Mouse (Mus musculus) embryonic fibroblast, embryonic 13.5 days (primary cell): ENCODE measurements around the gene Blm. TPM values are rescaled to one million over a fixed set of nuclear protein-coding genes. Genes with fewer than 3 reads are reported as not detected.

Source experiments
- H3K27ac ChIP-seq: 2 replicates; pipeline ENCODE4 v1.5.1; 2012; ENCODE audit warnings: low read length, control low read depth, inconsistent platforms; ENCODE audit not compliant: insufficient read depth
- H3K4me1 ChIP-seq: 2 replicates; pipeline ENCODE4 v1.6.1; 2011; ENCODE audit warnings: low read length; ENCODE audit not compliant: control insufficient read depth, insufficient read depth
- H3K4me3 ChIP-seq: 2 replicates; pipeline ENCODE4 v1.5.1; 2011; ENCODE audit warnings: mild to moderate bottlenecking, control low read depth, low read length; ENCODE audit not compliant: insufficient read depth
- CTCF ChIP-seq: IDR thresholded peaks from 2 replicates; pipeline ENCODE4 v1.5.1; 2011; ENCODE audit warnings: mild to moderate bottlenecking, control low read depth, low read length, moderate library complexity, borderline replicate concordance; ENCODE audit not compliant: insufficient read depth
- POLR2A ChIP-seq: IDR thresholded peaks from 2 replicates; pipeline ENCODE4 v1.6.1; 2011; ENCODE audit warnings: low read depth, mild to moderate bottlenecking, control low read depth, low read length, moderate library complexity
- polyA plus RNA-seq: library from polyadenylated mRNA; stranded (reverse); fragments of >200 nt; gene quantifications from 2 replicates; pipeline ENCODE4 v1.2.4, GENCODE M21; 2011; ENCODE audit warnings: low read depth; ENCODE audit not compliant: missing spikeins, insufficient read length

Blm gene
- polyA plus RNA-seq, 1 experiment = 25.0 TPM

- Histone ChIP-seq H3K27ac (no peak overlapping the region), H3K4me3 (no peak overlapping the region), H3K4me1 (no peaks in the 10 kb centered on the region)
- TF ChIP-seq CTCF (no peak), POLR2A (no peak)
These were observed 38.3 kb downstream of the Blm start for GRCm38 (mm10) chr7:80496656-80497055.

DNA sequence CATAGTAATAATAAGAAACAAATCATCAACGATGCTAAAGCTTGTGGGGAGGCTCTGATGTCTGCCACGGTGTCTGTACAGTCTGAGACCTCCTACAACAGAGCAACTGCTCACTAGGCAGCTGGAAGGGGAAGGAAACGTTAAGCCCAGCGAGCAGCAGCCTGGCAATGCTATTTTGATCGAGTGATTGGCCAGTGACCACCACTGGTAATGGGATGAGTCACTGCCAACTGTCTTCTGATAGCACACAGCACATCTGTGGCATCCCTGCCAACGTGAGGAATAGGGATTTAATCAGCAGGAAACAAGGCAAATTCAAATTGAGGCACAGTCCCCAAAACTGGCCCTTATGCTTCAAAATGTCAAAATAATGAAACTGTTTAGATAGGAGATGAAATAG is 39.7 kb downstream of the Blm start:
- H3K4me3 ChIP-seq = no peak overlapping the region
- no peak for TF ChIP-seq POLR2A
- no peaks in the 10 kb centered on the region for H3K4me1 ChIP-seq
- H3K27ac ChIP-seq = no peak overlapping the region

- no peaks in the 10 kb centered on the region for H3K4me1 ChIP-seq
- TF ChIP-seq POLR2A = no peak
- no peak for TF ChIP-seq CTCF
These were observed 42.9 kb downstream of the Blm start for GRCm38 (mm10) chr7:80491995-80492394.

DNA sequence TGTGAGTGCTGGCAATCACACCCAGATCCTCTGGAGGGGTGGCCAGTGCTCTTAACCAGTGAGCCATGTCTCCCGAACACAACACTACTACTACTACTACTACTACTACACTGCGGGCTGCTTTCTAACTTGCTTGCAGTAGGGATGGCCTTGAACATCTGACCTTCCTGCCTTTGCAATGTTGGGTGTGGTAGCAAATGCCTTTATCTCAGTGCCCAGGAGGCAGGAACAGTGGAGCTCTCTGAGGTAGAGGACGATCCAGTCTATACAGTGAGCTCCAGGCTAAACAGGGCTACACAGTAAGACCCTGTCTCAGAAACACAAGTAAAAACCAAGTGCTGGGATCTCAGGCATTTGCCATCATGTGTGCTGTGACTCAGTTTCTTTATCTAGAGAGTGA is 43.8 kb downstream of the Blm start:
- TF ChIP-seq CTCF = no peak
- TF ChIP-seq POLR2A = no peak
- Histone ChIP-seq H3K4me3 (no peak overlapping the region), H3K4me1 (no peaks in the 10 kb centered on the region)

More at GRCm38 (mm10) chr7:80491995-80492394, 42.9 kb downstream of the Blm start:
- Histone ChIP-seq H3K27ac (no peak overlapping the region), H3K4me3 (no peak overlapping the region)

GRCm38 (mm10) chr7:80490351-80490750 is 44.6 kb downstream of the Blm start:
- Histone ChIP-seq H3K4me3 (no peak overlapping the region), H3K4me1 (no peaks in the 10 kb centered on the region), H3K27ac (no peak overlapping the region)
- TF ChIP-seq CTCF (no peak), POLR2A (no peak)

More for the DNA sequence above, 43.8 kb downstream of the Blm start:
- no peak overlapping the region for H3K27ac ChIP-seq

DNA sequence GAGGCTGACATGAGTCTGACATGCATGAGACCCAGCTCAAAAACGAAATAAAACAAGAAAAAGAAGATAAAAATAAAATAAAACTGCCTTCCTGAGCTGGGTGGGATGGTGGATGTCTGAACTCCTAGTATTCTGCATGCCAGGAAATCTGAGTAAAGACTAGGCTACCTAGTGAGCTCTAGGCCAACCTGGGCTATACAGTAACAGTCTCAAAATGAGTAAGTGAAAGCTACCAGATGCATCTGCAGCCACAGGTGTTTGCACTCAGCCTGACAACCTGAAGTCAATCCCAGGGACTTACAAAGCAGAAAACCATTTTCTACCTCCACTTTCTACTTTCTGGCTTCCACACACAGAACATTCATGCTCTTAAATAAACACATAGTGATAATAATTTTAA is 45.5 kb downstream of the Blm start:
- H3K4me1 ChIP-seq = no peaks in the 10 kb centered on the region
- H3K4me3 ChIP-seq = no peak overlapping the region
- H3K27ac ChIP-seq = no peak overlapping the region
- TF ChIP-seq POLR2A (no peak), CTCF (no peak)

- Histone ChIP-seq H3K4me1 (no peaks in the 10 kb centered on the region), H3K4me3 (no peak overlapping the region), H3K27ac (no peak overlapping the region)
- TF ChIP-seq CTCF (no peak), POLR2A (no peak)
These were observed 47.7 kb downstream of the Blm start for GRCm38 (mm10) chr7:80487239-80487638.

DNA sequence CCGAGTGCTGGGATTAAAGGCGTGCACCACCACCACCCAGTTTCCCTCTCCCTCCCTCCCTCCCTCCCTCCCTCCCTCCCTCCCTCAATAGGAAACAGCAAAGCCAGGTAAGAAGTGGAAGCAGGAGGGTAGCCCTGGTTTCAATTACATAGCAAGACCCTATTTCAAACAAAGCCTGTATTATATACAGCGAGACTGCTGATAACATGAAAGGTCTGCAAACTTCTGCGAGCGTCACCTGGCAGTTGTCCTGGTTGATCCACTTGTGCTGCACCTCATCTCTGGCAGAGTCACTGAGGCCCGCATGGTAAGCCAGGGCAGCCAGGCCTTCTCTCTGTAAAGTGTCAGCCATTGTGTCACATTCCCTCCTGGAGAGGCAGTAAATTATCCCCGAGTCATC is 54.8 kb downstream of the Blm start:
- TF ChIP-seq CTCF (no peak), POLR2A (no peak)
- no peak overlapping the region for H3K27ac ChIP-seq
- no peaks in the 10 kb centered on the region for H3K4me1 ChIP-seq
- no peak overlapping the region for H3K4me3 ChIP-seq

GRCm38 (mm10) chr7:80473837-80474236 is 61.1 kb downstream of the Blm start:
- H3K4me3 ChIP-seq = no peak overlapping the region
- H3K27ac ChIP-seq = peak overlapping the region; percentile 75
- H3K4me1 ChIP-seq = peaks cover 2% of the 10 kb centered on the region
- TF ChIP-seq POLR2A (no peak), CTCF (no peak)

DNA sequence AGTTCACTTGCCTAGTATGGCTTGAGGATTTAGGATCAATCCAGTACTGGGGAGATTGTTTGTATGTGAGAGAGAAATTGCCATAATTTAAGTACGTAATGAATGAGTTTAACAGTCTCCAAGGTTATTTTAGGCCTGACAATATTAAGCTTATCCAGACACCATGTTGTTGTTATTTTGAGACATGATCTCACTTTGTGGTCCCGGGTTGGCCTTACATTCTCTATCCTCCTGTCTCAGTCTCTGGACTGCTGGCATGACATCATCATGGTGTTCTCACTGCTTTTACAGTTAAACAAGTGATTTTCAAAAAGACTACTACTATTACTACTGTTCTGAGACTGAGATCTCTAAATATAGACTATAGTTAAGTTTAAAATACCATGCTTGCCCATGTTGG is 66.1 kb downstream of the Blm start:
- no peak overlapping the region for H3K27ac ChIP-seq
- H3K4me3 ChIP-seq = no peak overlapping the region
- TF ChIP-seq POLR2A (no peak), CTCF (no peak)
- no peaks in the 10 kb centered on the region; the same call in none of the 2 replicates for H3K4me1 ChIP-seq

DNA sequence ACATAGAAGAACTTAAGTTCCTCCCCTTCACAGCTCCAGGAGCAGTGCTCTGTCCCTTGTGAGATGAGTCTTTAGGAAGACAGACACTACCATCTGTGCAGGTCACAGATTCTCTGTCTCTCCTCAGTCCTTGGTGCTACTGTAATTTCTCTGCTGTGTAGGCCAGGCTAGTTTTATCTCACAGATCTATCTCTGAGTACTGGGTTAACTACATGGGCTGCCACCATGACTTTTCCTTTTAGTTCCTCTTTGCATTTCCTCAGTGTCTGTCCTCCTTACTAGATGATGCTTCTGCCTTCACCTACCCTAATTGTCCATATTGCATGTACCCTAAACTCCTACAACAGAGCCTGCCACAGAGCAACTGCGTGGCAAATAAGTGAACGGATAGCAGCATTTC is 67.6 kb downstream of the Blm start:
- H3K4me1 ChIP-seq = no peaks in the 10 kb centered on the region
- TF ChIP-seq POLR2A (no peak), CTCF (no peak)
- no peak overlapping the region for H3K27ac ChIP-seq
- no peak overlapping the region for H3K4me3 ChIP-seq

GRCm38 (mm10) chr7:80464831-80465230 is 70.1 kb downstream of the Blm start:
- Histone ChIP-seq H3K4me3 (no peak overlapping the region), H3K4me1 (no peaks in the 10 kb centered on the region), H3K27ac (no peak overlapping the region)
- no peak for TF ChIP-seq POLR2A
- TF ChIP-seq CTCF = no peak
